Mouse (Mus musculus) bone marrow macrophage, adult 2 months (primary cell): ENCODE results near the gene Pde4d.

Source experiments
- CTCF ChIP-seq: IDR thresholded peaks from 2 replicates; pipeline ENCODE4 v1.5.1; 2012; ENCODE audit warnings: low read depth, mild to moderate bottlenecking, low read length, moderate library complexity
- POLR2A ChIP-seq: IDR thresholded peaks from 2 replicates; pipeline ENCODE4 v1.6.1; 2012; ENCODE audit warnings: mild to moderate bottlenecking, low read depth, low read length, borderline replicate concordance

DNA sequence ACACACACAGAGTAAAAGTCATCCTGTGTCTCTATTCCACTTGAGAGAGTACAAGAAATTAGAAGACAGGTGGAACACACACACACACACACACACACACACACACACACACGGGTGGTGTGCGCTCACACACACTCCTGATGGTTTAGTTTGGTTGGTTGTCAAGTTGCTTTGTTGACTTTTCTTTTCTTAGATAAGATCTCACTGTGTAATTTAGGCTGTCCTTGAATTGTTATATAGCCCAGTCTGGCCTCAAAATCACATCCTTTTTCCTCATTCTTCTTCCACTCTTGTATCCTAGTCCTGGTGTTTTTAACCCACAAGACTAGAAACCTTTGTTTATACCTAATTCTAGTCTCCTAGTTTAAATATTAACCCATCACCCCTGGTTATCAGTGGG is 1244.0 kb downstream of the Pde4d start:
- TF ChIP-seq POLR2A, result no peak
- no peak for TF ChIP-seq CTCF
